8 mouse cellular contexts compared by ENCODE assay signal in the genomic region with DNA sequence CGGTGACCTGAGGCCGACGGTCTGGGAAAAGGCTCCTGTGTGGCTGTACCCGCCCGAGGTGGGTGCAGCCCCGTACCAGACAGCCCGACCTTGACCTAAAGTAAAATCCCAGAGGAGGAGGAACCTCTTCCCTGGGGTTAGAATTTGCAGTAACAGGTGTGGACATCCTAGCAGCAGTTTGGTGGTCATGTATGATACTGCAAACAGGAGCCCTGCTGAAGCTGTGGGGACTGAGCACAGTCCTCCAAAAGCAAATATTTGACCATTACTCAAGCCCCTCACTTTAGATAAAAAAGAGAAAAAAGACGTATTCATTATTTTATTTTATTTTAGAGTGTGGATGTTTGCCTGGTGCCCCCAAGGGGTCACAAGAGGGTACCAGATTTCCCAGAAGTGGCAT. TPM values are rescaled to one million over a fixed set of nuclear protein-coding genes. Genes with fewer than 3 reads are reported as not detected.
DNase-seq lines count a peak whose midpoint lies in the region; ATAC-seq and TF ChIP-seq lines count a peak whose summit lies in the region.

No protein-coding gene starts in this region.

- no peak for TF ChIP-seq CTCF in left cerebral cortex, adult 2 months (IDR thresholded peaks at IDR 0.05)

- peak overlapping the region; percentile 92 for H3K9ac ChIP-seq in embryonic facial prominence, embryonic 13.5 days
- peak overlapping the region; percentile 94 for H3K9ac ChIP-seq in intestine, embryonic 16.5 days (ENCODE audit: low read depth, low read length)
- H3K9ac ChIP-seq in neural tube, embryonic 13.5 days: peak overlapping the region; percentile 87

- intact Hi-C loops in left cerebral cortex, adult 2 months (cut with DNase I): no loop called here

- H3K27ac ChIP-seq in left cerebral cortex, adult 2 months: peak overlapping the region; percentile 96
- peak overlapping the region; percentile 86; the same call in 1 of the 2 replicates for H3K27ac ChIP-seq in embryonic facial prominence, embryonic 13.5 days
- peak overlapping the region; percentile 78 for H3K27ac ChIP-seq in intestine, embryonic 16.5 days (ENCODE audit: low read length)
- H3K27ac ChIP-seq in neural tube, embryonic 13.5 days (replicated peaks): peak overlapping the region; percentile 81; the same call in 1 of the 2 replicates

- no peak for DNase-seq in left cerebral cortex, adult 2 months (ENCODE audit: extremely low spot score in 1 of 2, low spot score in 2 of 2)
- DNase-seq in left cerebral cortex, adult 8-10 months (ENCODE audit: low spot score in 2 of 2): no peak
- DNase-seq in embryo, embryonic 9.5 days (ENCODE audit: extremely low spot score): no peak
- DNase-seq in adrenal gland, postnatal 36 days: no peak
- DNase-seq in layer of hippocampus, adult 18-20 months (ENCODE audit: low spot score in 2 of 2): no peak

- peak overlapping the region; percentile 90 for H3K4me3 ChIP-seq in left cerebral cortex, adult 2 months
- peak overlapping the region; percentile 89 for H3K4me3 ChIP-seq in embryonic facial prominence, embryonic 13.5 days
- H3K4me3 ChIP-seq in intestine, embryonic 16.5 days (ENCODE audit: low read length): peak overlapping the region; percentile 90
- H3K4me3 ChIP-seq in neural tube, embryonic 13.5 days: peak overlapping the region; percentile 90

- peaks cover 37% of the 10 kb centered on the region for H3K4me1 ChIP-seq in embryonic facial prominence, embryonic 13.5 days
- peaks cover 27% of the 10 kb centered on the region for H3K4me1 ChIP-seq in intestine, embryonic 16.5 days (ENCODE audit: control insufficient read depth, insufficient read depth, low read length)
- peaks cover 36% of the 10 kb centered on the region for H3K4me1 ChIP-seq in neural tube, embryonic 13.5 days (replicated peaks)

- no peak for ATAC-seq in embryonic facial prominence, embryonic 13.5 days (ENCODE audit: insufficient number of reproducible peaks, insufficient read depth, low FRiP score, low TSS enrichment, low read depth)
- ATAC-seq in intestine, embryonic 16.5 days: no peak
- no peak for ATAC-seq in neural tube, embryonic 13.5 days (ENCODE audit: low read depth)

- H3K9me3 ChIP-seq in embryonic facial prominence, embryonic 13.5 days: no peaks in the 10 kb centered on the region
- H3K9me3 ChIP-seq in intestine, embryonic 16.5 days (ENCODE audit: control insufficient read depth, low read length): no peaks in the 10 kb centered on the region
- H3K9me3 ChIP-seq in neural tube, embryonic 13.5 days: no peaks in the 10 kb centered on the region

- WGBS in embryonic facial prominence, embryonic 13.5 days: 3% methylated on average over 8 of the region's 8 CpGs
- WGBS in intestine, embryonic 16.5 days: 4% methylated on average over 8 of the region's 8 CpGs
- WGBS in neural tube, embryonic 13.5 days: 1% methylated on average over 8 of the region's 8 CpGs

- peaks cover 35% of the 10 kb centered on the region for H3K36me3 ChIP-seq in embryonic facial prominence, embryonic 13.5 days
- no peaks in the 10 kb centered on the region; the same call in 1 of the 2 replicates for H3K36me3 ChIP-seq in intestine, embryonic 16.5 days (ENCODE audit: control insufficient read depth, insufficient read depth, low read length)
- peaks cover 32% of the 10 kb centered on the region for H3K36me3 ChIP-seq in neural tube, embryonic 13.5 days

- H3K4me2 ChIP-seq in embryonic facial prominence, embryonic 13.5 days: peak overlapping the region; percentile 89
- H3K4me2 ChIP-seq in intestine, embryonic 16.5 days (ENCODE audit: low read depth, low read length): peak overlapping the region; percentile 90
- peak overlapping the region; percentile 81 for H3K4me2 ChIP-seq in neural tube, embryonic 13.5 days

- no peaks in the 10 kb centered on the region for H3K27me3 ChIP-seq in embryonic facial prominence, embryonic 13.5 days
- H3K27me3 ChIP-seq in intestine, embryonic 16.5 days (replicated peaks; ENCODE audit: control insufficient read depth, insufficient read depth, low read length): no peaks in the 10 kb centered on the region
- H3K27me3 ChIP-seq in neural tube, embryonic 13.5 days: no peaks in the 10 kb centered on the region

RNA-seq across cellular contexts. Expression of gene Sec14l1, which starts 37.7 kb away (rescaled TPM):
- 100 to 1,000 TPM; 198 to 229 TPM for total RNA-seq in left cerebral cortex, adult 2 months (2021)
- total RNA-seq in left cerebral cortex, adult 8-10 months (2022): 100 to 1,000 TPM; 236 to 279 (median 240) TPM
- polyA plus RNA-seq in embryonic facial prominence, embryonic 13.5 days (2015; fragmentation: Nextera tagmentation; extraction: Ambion mirVana): 44.3 and 47.3 TPM in 2 replicates
- 28.5 and 29.5 TPM in 2 replicates for polyA plus RNA-seq in intestine, embryonic 16.5 days (2015; fragmentation: Nextera tagmentation; extraction: Ambion mirVana)
- 57.6 and 67.0 TPM in 2 replicates for polyA plus RNA-seq in neural tube, embryonic 13.5 days (2015; fragmentation: Nextera tagmentation; extraction: Ambion mirVana)
- 100 to 1,000 TPM; 132 to 163 TPM for total RNA-seq in adrenal gland, postnatal 36 days (2021)
- total RNA-seq in layer of hippocampus, adult 18-20 months (2021): 100 to 1,000 TPM; 235 to 245 TPM
